ENCODE assay signal across 16 mouse cellular contexts in genomic region chr9:71588930-71589592, GRCm38 (mm10). TPM values are rescaled to one million over a fixed set of nuclear protein-coding genes. Genes with fewer than 3 reads are reported as not detected.
DNase-seq lines count a peak whose midpoint lies in the region; ATAC-seq and TF ChIP-seq lines count a peak whose summit lies in the region.
"Had no signal": no experiment of that assay in that cellular context is flagged by ENCODE, and none has a peak within 500 bp of the region (broad histone marks: within the 10 kb centered on the region; RNA-seq: fewer than 3 reads in every experiment).

No protein-coding gene starts in this region.

- H3K4me2 ChIP-seq in kidney, embryonic 15.5 days, result 0 out of 2 replicates have a peak overlapping the region, but pooled peaks have one; percentile 10
- H3K4me2 ChIP-seq in heart, postnatal 0 days (ENCODE audit: low read depth, low read length), result peak overlapping the region; percentile 73
- H3K4me2 ChIP-seq in hindbrain, embryonic 13.5 days, result no peak overlapping the region
- H3K4me2 ChIP-seq: limb, embryonic 15.5 days; midbrain, embryonic 15.5 days; neural tube, embryonic 12.5 days had no signal

- H3K4me3 ChIP-seq in kidney, embryonic 15.5 days (replicated peaks), result no peak overlapping the region
- peak overlapping the region; percentile 19; the same call in 1 of the 2 replicates for H3K4me3 ChIP-seq in heart, adult 2 months
- H3K4me3 ChIP-seq in heart, postnatal 0 days (ENCODE audit: low read depth, low read length), result peak overlapping the region; percentile 74; the same call in 1 of the 2 replicates
- H3K4me3 ChIP-seq in hindbrain, embryonic 13.5 days, result no peak overlapping the region
- H3K4me3 ChIP-seq: limb, embryonic 15.5 days; midbrain, embryonic 15.5 days; neural tube, embryonic 12.5 days had no signal

- no peak for ATAC-seq in kidney, embryonic 15.5 days (replicated peaks; ENCODE audit: low FRiP score)
- peak; percentile 82 for ATAC-seq in heart, postnatal 0 days (ENCODE audit: insufficient read depth, low read depth)
- no peak for ATAC-seq in hindbrain, embryonic 13.5 days (ENCODE audit: low FRiP score)
- ATAC-seq: activated CD4-positive, CD25-positive, alpha-beta regulatory T cell, adult 4 months; CD4-positive, CD25-positive, alpha-beta regulatory T cell, adult 4 months; forebrain, embryonic 14.5 days; midbrain, embryonic 15.5 days had no signal

- peak overlapping the region; percentile 14; the same call in 1 of the 2 replicates for H3K27ac ChIP-seq in kidney, embryonic 15.5 days
- H3K27ac ChIP-seq in heart, adult 2 months, result peak overlapping the region; percentile 95
- H3K27ac ChIP-seq in heart, postnatal 0 days (ENCODE audit: low read depth), result peak overlapping the region; percentile 95
- H3K27ac ChIP-seq in hindbrain, embryonic 13.5 days, result no peak overlapping the region
- H3K27ac ChIP-seq: limb, embryonic 15.5 days; midbrain, embryonic 15.5 days; neural tube, embryonic 12.5 days had no signal

- no peak for DNase-seq in kidney, adult 8-10 months
- DNase-seq in A20 (ENCODE audit: low read depth, low spot score), result peak; percentile 67
- peak in 1 of 2 experiments; percentile 73 for DNase-seq in heart, adult 2 months
- peak; percentile 93 for DNase-seq in heart, postnatal 0 days (ENCODE audit: low spot score)
- no peak for DNase-seq in T-cell, adult 2 months (ENCODE audit: low spot score)
- DNase-seq: cerebellum, adult 18-20 months; gastrocnemius, postnatal 10 days; kidney, adult 9 months had no signal

- H3K79me2 ChIP-seq in heart, adult 2 months (replicated peaks; ENCODE audit: control insufficient read depth, insufficient read depth, low read length), result peaks cover 2% of the 10 kb centered on the region; the same call in 1 of the 2 replicates

- TF ChIP-seq CTCF in heart, adult 2 months (IDR thresholded peaks at IDR 0.05), result no peak
- TF ChIP-seq CTCF in heart, postnatal 0 days (IDR thresholded peaks at IDR 0.05; ENCODE audit: low read depth), result no peak

- H3K27me3 ChIP-seq in kidney, embryonic 15.5 days, result 0 out of 2 replicates have a peak, but pooled peaks cover 6% of the 10 kb centered on the region
- H3K27me3 ChIP-seq in heart, adult 2 months (ENCODE audit: control insufficient read depth, insufficient read depth, low read length), result no peaks in the 10 kb centered on the region
- no peaks in the 10 kb centered on the region for H3K27me3 ChIP-seq in heart, postnatal 0 days (ENCODE audit: control insufficient read depth, insufficient read depth, low read length)
- peaks cover 16% of the 10 kb centered on the region; the same call in 1 of the 2 replicates for H3K27me3 ChIP-seq in hindbrain, embryonic 13.5 days
- H3K27me3 ChIP-seq: limb, embryonic 15.5 days; midbrain, embryonic 15.5 days had no signal

- WGBS in kidney, embryonic 15.5 days, result 69% methylated on average over 2 of the region's 2 CpGs
- WGBS in heart, adult 2 months, result 11% methylated on average over 2 of the region's 2 CpGs
- WGBS in heart, postnatal 0 days, result 12% methylated on average over 2 of the region's 2 CpGs
- WGBS in hindbrain, embryonic 13.5 days, result 79% methylated on average over 2 of the region's 2 CpGs

- TF ChIP-seq POLR2A in heart, adult 2 months (IDR thresholded peaks at IDR 0.05; ENCODE audit: insufficient read depth, low read depth, low read length), result peak; percentile 79

- H3K4me1 ChIP-seq in kidney, embryonic 15.5 days, result peaks cover 42% of the 10 kb centered on the region
- H3K4me1 ChIP-seq in heart, adult 2 months (ENCODE audit: control insufficient read depth, insufficient read depth, low read length), result peaks cover 21% of the 10 kb centered on the region
- H3K4me1 ChIP-seq in heart, postnatal 0 days (ENCODE audit: control insufficient read depth, insufficient read depth), result peaks cover 41% of the 10 kb centered on the region
- H3K4me1 ChIP-seq in hindbrain, embryonic 13.5 days (replicated peaks), result peaks cover 11% of the 10 kb centered on the region
- H3K4me1 ChIP-seq: neural tube, embryonic 12.5 days had no signal

- TF ChIP-seq EP300 in heart, adult 2 months (IDR thresholded peaks at IDR 0.05; ENCODE audit: insufficient read depth, low read depth, low read length), result peak; percentile 98
- peak; percentile 84; the same call in 1 of the 2 replicates for TF ChIP-seq EP300 in heart, postnatal 0 days (IDR thresholded peaks at IDR 0.05; ENCODE audit: low read depth)

- H3K9me3 ChIP-seq in kidney, embryonic 15.5 days (replicated peaks), result peaks cover 11% of the 10 kb centered on the region
- H3K9me3 ChIP-seq in heart, postnatal 0 days (replicated peaks; ENCODE audit: control insufficient read depth, low read length), result no peaks in the 10 kb centered on the region; the same call in 1 of the 2 replicates
- H3K9me3 ChIP-seq in hindbrain, embryonic 13.5 days, result 0 out of 2 replicates have a peak, but pooled peaks cover 12% of the 10 kb centered on the region
- H3K9me3 ChIP-seq: midbrain, embryonic 15.5 days; neural tube, embryonic 12.5 days had no signal

- peaks cover 6% of the 10 kb centered on the region for H3K36me3 ChIP-seq in kidney, embryonic 15.5 days
- H3K36me3 ChIP-seq in heart, adult 2 months (ENCODE audit: control insufficient read depth, insufficient read depth, low read length), result peaks cover 23% of the 10 kb centered on the region
- peaks cover 36% of the 10 kb centered on the region for H3K36me3 ChIP-seq in heart, postnatal 0 days (replicated peaks; ENCODE audit: control insufficient read depth, insufficient read depth, low read length)
- no peaks in the 10 kb centered on the region; the same call in 1 of the 2 replicates for H3K36me3 ChIP-seq in hindbrain, embryonic 13.5 days
- H3K36me3 ChIP-seq: limb, embryonic 15.5 days; midbrain, embryonic 15.5 days; neural tube, embryonic 12.5 days had no signal

- intact Hi-C loops in heart, adult 2 months (cut with DNase I), result loop anchor here (2.0 kb wide), 2 partner anchors 20 to 32 kb away; no protein-coding TSS in a partner anchor

- H3K9ac ChIP-seq in kidney, embryonic 15.5 days, result no peak overlapping the region
- peak overlapping the region; percentile 49 for H3K9ac ChIP-seq in heart, adult 2 months (ENCODE audit: low read depth, low read length)
- peak overlapping the region; percentile 24; the same call in 1 of the 2 replicates for H3K9ac ChIP-seq in heart, postnatal 0 days (replicated peaks; ENCODE audit: low read depth, low read length)
- H3K9ac ChIP-seq in hindbrain, embryonic 13.5 days, result no peak overlapping the region
- H3K9ac ChIP-seq: limb, embryonic 15.5 days; midbrain, embryonic 15.5 days; neural tube, embryonic 12.5 days had no signal

RNA-seq across cellular contexts. Expression of gene Myzap, which starts 3.1 kb away (rescaled TPM):
- polyA plus RNA-seq in kidney, embryonic 15.5 days (2015; fragmentation: Nextera tagmentation; extraction: Ambion mirVana), result 14.5 and 17.3 TPM in 2 replicates
- total RNA-seq in heart, adult 2 months (2021), result 100 to 1,000 TPM; 359 to 430 TPM
- polyA plus RNA-seq in heart, adult 2 months (2012; rRNA removed), result 163 and 284 TPM in 2 replicates
- 196 and 240 TPM in 2 replicates for total RNA-seq in heart, postnatal 0 days (2014; rRNA removed; ENCODE audit: low replicate concordance)
- 301 and 341 TPM in 2 replicates for polyA plus RNA-seq in heart, postnatal 0 days (2015; fragmentation: Nextera tagmentation; extraction: Ambion mirVana)
- 3.2 and 3.7 TPM in 2 replicates for polyA plus RNA-seq in hindbrain, embryonic 13.5 days (2015; fragmentation: Nextera tagmentation; extraction: Ambion mirVana)

Comparison
In these comparisons a context has a peak if more than half of its experiments do, and no peak if none do; other contexts are left out.
1. H3K4me3 ChIP-seq: peak in heart, adult 2 months (single experiment) and heart, postnatal 0 days (single experiment); none in kidney, embryonic 15.5 days (single experiment) and hindbrain, embryonic 13.5 days (single experiment).
2. H3K9ac ChIP-seq: peak in heart, adult 2 months (single experiment) and heart, postnatal 0 days (single experiment); none in kidney, embryonic 15.5 days (single experiment) and hindbrain, embryonic 13.5 days (single experiment).
3. DNase-seq: peak in A20 (single experiment) and heart, postnatal 0 days (single experiment); none in kidney, adult 8-10 months (0 of 2) and T-cell, adult 2 months (single experiment).